Mouse (Mus musculus): ENCODE results near the gene Asb15.

Asb15 gene

DNA sequence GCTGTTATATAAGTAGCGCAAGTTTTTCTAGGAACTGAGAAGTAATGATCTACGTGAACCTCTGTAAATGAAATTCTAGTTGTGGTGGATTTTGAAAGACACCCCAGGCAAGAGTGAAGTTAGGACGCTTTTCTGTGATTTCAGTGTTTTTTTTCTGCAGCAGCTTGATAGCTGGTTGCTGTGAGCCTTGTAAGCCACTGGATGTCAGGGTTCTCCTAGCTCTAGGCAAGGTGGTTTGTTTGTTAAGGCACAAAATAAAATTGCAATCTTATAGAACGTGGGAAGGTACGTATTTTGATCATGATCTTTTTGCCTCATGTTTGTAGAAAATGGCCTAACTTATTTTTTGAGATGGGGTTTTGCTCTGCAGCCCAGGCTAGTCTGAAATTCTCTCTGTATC, 41.0 kb downstream of the Asb15 start:
- DNase-seq = no peak

DNA sequence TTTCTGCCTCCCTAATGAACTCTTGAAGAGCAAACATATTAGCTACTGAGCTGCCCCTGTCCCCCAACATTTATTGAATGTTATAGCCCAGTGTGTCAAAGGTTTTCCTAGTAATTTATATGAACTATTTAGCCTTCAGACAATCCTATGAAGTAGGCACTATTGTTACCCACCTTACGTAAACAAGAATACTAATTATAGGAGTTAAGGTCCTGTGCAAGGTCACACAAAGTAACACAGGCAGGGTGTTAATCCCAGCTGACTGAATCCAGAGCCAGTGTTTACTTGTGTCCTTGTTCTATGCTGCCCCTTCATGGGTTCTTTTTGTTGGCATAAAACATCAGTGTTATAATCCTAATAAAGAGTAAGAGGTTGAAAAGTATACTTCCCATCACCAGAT, 41.8 kb downstream of the Asb15 start:
- DNase-seq = no peak

DNA sequence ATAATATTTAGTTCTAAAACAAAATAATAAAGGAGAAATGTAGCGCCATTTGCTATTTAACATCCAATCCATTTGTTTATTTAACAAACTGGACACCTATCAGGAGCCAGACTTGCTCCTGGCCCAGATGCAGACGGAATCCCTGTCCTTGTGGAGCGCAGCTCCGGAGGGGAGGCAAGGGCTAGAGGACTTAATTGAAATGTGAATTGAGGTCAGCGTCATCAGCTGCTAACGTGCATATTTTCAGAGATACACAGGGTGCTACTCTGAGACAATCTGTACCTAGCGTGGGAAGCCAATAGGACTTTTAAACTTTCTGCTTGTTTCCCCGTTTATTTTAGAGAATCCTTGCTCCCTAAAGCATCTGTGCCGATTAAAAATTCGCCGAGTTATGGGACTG, 42.3 kb downstream of the Asb15 start:
- no peak for DNase-seq

DNA sequence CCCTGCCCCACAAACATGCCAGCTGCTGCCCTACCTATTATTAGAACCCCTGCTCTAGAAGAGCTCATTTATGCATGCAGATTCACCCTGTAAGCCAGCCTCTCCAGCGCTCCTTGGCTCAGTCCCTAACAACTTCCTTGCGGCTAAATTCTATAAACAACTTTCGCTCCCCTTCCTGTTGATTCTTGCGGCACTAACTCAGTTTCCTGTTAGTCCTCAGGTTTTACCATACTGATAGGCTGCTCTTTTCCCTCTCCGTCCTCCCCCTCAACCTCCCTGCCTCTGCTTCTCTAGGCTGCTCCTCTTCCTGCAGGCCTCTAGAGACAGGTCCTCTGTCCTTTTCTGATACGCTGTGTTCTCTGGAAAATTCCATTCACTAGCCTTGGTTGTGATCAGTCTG, 43.2 kb downstream of the Asb15 start:
- DNase-seq = no peak

DNA sequence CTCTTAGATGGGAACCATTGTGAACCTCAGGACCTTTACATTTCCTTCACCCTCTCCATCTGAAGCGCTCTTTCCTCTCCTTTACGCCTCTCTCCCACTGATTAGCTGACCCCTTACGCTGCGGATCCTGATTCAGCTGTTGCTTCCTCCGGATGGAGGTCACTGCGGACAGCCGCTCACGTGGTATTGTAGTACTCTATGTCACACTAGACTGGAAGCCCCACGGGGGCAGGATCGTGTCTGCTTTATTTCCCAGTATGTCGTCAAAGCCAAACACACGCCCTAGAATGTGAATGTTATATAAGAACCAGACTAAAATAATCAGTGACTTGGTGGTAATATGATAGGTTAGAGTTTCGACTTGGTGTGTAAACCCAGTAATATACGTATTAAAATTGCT, 44.5 kb downstream of the Asb15 start:
- DNase-seq = no peak

DNA sequence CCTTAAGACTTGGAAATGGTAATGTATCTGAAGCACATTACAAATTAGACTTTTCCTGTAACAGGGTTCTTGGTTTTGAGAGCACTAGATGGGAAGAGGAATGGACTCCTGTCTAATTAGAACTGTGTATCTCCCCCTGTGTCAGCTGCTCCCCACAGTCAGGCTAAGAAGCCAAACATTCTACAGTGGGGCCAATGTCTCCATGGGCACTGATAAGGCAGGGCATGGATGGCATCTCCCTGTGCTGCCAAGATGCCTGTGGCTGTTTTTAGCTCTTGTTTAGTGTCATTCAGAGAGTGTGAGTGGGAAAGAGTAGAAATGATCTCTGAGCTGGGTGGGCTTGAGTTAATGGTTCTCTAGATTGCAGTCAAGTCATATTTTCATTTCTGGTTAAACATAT, 45.4 kb downstream of the Asb15 start:
- no peak for DNase-seq

DNA sequence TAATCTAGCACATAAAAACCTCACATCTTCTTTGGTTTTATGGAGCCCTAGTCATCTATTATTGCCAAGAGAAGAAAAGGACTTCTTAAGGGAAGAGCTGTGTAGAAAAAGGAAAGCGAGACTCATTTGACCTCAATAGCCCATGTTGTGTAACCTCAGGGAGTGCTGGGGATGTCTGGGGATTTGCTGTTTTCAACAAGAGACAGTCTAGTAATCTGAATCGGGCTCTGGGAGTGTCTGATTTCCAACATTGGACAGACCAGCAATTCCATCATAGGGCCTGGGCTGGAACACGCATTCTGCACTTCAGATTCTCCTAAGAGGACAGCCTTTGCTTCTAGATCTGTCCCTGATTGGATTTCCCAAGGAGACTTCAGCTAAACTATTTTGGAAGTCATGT, 55.5 kb downstream of the Asb15 start:
- DNase-seq = no peak

DNA sequence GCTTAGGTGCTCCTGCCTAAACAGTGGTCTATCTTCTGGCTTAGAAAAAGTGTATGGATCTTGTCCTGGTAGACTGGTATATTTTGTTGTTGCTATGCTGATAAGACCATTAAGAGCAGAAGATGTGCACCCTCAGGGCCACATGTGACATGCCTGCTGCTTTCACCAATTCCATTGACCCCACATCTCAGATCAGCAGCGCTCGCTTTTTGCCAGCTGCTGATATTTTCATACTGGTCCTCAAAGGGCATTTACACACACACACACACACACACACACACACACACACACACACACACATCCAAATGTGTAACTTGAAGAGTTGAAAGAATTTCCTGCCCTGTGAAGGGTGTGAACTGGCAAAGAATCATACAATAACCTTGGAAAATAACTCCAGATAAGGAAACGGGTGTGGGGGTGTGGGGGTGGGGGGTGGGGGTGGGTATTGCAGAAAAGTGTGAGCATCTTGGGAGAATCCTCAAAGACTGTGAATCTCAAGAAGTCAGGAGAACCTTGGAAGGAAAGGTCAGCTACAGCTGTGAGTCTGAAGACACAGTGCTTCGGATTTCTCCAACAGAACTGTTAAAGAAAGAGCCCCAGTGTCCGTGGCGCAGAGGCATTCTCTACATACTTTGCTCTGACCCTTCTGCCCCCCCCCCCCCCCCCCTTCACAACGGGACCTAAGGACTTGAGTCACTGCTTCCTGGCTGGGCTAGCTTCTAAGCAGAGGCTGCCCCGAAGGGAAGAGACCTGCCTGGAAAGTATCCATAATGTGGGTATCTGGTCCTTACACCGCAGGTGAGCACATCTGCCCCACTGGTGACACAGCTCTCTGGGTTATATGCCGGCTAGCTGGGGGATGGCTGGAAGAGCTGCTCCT, 57.7 kb downstream of the Asb15 start:
- no peak for DNase-seq

DNA sequence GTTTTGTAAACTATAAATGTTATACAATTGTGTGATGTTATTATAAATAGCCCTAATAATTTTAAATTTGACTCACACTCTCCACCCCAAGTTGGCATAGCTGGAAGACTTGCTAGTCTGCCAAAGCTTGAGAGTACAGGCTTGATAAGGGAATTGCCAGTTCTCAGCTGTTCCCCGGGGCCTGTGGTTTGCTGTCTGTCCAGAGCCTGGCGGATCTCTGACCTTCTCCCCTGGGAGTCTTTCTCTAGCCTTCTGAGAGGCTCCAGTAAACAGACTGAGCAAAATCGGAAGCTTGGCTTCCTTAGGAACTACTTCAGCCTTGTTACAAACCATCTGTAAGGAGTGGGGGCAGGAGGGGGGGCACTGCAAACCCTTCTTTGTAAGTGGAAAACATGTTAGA, 58.9 kb downstream of the Asb15 start:
- no peak for DNase-seq

DNA sequence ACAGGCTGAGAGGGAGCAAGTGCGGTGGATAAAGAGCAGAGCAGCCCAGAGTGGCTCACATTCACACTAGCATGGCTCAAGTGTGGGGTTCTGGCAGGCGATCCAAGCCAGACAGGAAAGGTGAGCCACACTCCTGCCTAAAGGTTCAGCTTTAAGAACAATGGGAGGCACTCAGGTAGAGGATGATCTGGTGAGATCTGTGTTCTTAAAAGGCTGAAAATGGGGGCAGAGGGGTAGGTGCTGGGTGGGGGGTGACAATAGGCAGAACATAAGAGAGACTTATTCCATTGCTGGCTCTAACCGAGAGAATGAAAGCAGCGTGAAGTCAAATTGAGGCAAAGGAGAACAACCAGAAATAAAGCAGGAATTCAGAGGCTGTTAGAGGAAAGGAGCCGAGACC, 62.3 kb downstream of the Asb15 start:
- DNase-seq = no peak

DNA sequence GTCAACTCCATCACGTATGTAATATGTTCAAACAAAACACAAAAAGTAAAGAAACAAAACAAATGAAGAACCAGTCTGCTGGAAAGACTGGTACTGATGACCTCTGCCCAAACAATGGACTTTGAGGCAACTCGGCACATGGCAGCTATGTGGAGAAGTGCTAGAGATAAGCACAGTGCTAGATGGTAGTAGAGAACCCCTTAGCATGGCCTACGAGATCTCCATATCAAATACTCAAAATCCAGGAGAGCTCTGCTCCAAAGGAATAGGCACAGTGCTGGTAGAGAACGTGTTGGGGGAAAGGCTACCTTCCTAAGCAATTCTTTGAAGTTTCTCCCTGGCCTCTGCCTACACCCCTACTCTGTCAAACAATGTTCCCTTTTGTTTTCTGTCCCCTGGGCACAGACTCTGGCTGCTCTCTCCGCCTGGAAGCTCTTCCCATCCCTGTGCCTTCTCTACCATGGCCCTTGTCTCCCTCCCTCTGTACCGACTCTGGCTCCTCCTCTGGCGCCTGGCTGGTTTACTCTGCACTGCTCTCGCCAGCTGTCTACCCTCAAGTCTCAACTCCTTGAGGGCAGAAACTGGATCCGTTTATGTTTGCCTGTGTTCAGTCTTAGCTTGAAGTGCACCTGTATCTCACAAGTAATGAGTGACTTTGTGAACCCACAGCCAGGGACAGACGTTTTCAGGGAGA, 63.7 kb downstream of the Asb15 start:
- DNase-seq = no peak

DNA sequence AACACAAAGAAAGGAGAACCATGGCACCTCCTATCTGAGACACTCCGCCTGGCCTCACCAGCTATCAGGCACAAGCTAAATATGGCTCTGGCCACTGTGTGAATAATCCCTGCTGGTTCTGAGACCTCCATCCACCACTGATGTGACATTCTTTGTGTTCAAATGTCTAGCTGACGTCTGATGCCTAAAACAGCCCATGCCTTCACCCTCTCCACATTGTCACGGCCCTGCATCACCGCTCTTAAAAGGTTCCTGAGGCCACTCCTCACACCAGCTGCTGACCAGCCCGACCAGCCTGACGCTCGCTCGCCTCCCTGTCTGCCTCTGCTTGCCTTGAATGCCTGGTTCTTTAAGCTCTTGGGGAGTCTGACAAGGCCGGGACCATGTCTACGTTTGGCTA, 69.6 kb downstream of the Asb15 start, which contains the start of gene Lmod2:
Gene Lmod2 (plus strand): TSS at position 263 of the 400 bp plus-strand sequence.
- DNase-seq = no peak

DNA sequence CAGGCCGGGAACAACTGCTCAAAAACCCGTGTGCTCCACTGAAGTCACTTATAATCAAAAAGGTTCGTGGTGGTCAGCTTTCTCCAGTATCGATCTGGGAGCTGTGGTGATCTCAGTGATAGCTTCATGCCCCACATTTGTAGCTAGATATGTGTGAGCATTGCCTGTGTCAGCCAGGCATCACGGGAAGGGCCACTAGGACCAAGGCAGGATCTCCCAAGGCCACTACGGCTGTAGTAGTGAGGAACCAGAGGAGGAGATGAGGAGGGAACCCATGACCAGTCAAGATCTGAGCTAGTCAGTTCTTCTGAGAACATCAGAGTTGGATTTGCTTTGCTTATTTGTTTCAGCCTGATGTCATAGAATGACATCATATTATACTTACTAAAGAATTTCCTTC, 71.2 kb downstream of the Asb15 start:
- DNase-seq = no peak

DNA sequence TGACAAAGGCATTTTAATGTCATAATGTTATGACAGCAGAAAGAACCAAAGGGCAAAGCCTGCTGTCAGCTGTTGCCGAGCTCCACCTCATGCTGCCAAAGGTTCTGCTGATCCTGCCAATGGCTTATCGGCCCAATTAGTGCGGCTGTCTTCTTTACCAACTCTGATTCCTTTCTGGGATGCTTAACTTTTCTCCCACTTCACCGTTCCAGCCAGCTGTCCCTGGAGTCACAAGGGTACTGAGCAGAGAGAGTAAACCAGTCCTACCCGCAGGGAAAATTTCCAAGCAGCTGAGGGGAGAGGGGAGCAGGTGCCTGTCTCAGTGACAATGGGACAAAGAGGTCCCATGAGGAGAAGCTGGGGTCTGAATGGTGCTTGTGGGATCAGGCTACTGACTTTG, 71.7 kb downstream of the Asb15 start:
- no peak for DNase-seq

DNA sequence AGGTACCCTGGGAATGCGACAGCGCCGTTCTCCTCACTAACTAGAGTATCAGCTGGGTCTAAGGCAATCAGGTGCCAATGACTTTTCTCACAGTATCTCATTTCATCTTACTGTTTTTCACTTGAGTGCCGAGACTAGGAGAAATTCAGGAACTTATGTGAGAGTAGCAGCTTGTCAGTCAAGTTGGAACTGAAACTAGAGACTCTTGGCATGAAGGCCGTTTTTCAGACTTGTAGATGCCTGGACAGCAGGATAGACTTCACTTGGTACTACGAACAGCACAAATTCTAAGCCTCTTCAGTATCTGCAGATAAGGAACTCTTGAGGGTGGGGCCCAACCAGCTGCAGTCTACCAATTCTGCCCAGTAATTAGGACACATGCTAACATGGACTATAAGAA, 72.2 kb downstream of the Asb15 start:
- no peak for DNase-seq

DNA sequence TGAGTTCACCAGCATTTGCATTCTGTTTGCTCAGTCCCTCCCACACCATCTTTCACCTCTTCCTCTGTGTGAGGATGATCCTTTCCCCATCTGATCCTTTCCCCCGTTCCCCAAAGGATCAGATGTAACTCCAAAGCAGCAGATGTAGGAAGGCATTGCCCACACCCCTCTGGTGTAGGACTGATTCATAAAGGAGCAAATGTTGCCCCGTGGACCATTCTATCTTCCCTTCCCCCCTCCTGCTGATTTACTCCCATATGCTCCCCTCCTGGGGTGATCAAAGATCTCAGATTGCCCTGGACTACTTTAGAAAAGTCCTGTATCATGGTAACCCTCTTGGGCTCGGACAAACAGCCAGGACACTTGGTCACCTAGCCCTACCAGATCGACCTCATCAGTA, 72.8 kb downstream of the Asb15 start:
- no peak for DNase-seq

DNA sequence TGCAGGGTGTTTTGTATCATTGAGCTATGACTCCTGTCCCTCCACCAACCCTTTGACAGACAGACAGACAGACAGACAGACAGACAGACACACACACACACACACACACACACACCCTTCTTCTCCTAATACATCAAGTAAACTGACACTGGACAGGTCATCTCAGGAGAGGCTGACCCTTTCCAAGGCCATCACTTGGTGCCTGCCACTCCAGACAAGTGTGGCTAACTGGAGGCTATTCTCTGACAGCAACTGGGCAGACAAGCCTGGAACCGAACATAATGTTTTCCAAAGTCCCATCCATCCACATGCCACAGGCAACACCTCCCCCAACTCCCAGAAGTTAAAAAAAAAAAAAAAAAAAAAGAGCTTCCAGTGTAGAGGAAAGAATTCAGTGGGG, 73.7 kb downstream of the Asb15 start:
- no peak for DNase-seq

DNA sequence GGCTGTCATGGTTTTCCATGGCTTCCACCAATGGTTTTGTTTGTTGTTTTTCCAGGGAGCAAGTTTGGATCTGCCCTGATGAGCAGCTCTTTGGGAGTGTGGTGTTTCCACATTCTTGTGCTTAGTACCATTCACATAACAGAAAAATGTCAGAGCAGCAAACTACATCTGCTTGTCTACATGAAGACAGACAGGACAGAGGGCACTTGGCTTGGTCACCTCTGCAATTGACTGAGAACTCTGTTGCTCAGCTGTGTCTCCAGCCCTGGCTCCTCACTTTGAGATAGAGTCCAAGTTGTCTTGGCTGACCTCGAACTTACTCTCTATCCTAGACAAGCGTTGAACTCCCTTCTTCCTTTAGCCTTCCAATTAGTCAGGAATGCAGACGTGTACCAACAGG, 74.4 kb downstream of the Asb15 start:
- no peak for DNase-seq

DNA sequence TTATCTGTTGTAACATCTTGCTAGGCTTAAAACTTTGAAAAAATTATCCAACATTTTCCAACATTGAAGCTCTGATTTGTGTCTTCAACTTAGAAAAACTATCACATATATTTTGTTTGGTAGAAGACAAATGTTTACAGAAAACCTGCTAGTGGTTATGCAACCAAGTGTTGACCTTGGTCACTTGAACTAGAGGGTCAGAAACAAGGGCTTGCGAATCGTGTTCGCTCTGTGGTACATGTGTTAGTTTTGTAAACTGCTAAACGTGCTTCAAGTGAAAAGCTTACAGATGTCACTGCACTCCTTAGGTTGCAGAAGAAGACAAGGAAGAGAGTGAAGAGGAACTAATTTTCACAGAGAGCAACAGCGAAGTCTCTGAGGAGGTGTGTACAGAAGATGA, 75.0 kb downstream of the Asb15 start:
- DNase-seq = no peak

DNA sequence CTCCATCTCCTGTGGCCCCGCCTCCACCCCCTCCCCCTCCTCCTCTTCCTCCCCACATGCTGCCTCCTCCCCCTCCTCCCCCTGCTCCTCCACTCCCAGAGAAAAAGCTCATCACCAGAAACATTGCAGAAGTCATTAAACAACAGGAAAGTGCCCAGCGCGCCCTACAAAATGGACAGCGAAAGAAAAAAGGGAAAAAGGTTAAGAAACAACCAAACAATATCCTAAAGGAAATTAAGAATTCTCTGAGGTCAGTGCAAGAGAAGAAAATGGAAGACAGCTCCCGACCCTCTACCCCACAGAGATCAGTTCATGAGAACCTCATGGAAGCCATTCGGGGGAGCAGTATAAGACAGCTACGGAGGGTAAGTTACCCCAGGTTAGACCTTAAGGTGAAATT, 76.3 kb downstream of the Asb15 start:
- no peak for DNase-seq

DNA sequence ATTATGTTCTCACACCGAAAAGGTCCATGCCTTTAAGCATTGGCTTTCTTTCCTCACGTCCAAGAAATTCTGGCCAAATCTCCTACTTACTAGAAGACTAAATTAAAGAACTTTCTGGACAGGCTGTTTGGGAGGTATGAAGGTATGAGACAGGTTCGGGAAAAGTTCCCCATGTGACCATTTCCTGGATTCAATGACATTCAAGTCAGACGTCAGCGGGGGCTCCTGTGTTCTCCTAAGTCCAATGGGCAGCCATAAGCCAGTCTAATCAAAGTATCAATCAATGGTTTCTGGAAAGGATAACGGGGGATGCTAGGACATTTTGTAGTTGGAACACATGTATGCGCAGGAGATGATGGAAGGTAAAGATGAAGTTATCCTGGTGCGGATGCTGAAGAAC, 77.7 kb downstream of the Asb15 start:
- no peak for DNase-seq

DNA sequence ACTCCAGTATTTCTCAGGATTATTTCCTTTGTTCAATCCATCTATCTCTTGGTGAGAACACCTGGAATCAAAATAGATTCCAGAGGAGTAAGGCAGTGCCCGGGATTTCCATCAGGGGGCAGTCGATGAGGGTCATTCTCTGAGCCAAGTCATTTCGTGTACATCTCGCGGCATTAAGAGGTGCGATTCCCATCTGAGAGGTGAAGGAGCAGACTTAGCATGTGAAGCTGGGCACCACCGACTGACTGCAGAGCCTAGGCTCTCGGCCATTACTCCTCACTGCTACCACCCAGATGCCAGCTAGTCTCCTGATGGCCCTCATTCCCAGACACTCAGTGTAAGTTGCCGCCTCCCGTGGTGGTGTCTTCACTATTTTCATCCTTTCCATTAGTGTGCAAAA, 78.6 kb downstream of the Asb15 start:
- no peak for DNase-seq

DNA sequence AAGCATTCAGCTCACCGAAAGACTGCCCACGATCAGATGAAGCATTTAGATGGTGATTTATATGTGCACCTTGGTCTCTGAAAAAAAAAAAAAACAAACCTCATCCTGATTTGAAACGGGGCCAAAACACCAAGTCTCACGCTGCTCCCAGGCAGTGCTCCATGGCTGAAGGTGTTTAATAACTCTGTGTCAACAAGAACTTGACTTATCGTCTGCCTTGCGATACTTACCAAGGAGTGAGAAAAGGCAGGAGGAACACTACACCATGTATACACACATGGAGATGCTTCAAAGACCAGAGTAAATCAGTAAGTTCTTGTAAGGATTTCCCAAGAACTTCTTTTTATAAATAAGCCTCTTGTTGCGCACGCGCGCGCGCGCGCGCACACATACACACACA, 79.6 kb downstream of the Asb15 start:
- DNase-seq = no peak

DNA sequence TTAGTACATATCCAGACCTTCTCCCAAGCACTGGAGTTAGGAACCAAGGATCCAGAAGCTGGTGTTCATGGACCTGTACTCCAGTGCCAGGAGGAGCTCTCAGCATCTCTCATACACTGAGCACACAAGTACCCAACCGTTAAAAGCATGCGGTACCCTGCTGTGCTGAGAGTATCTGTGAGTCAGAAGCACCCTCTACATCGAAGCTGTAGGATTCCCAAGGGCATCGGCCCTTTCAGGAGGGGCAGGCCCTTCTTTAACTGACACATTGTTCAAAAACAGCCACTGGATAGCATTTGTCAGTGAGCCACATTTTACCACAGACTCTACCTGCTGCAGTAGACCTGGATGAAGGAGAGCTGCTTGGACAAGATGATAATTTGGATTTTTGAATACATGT, 80.2 kb downstream of the Asb15 start:
- DNase-seq = no peak

DNA sequence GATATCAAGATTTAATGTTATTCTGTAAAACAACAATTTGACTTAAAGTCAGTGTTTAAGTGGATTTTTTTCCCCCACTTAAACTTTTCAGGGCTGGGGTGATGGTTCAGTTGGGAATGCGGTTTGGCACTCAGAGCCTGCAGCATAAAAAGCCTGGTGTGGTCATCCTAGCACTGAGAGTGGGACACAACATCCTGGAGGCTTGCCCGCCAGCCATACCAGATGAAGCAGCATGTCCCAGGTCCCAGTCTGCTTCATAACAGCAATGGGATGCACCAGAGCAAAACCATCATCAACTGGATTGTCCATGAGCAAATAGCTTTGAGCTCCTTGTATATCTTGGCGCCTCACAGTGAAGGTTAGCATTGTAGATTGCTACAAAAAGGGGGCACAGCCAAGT, 80.7 kb downstream of the Asb15 start:
- DNase-seq = no peak

Data from cerebellum, adult 8-10 months (tissue).